Mouse (Mus musculus) bone marrow, adult 2 months (tissue): ENCODE results near the gene 0610037L13Rik. TPM values are rescaled to one million over a fixed set of nuclear protein-coding genes. Genes with fewer than 3 reads are reported as not detected.

Source experiments
- H3K27ac ChIP-seq: fragments of 200-500 bp; 2 replicates; pipeline ENCODE4 v1.5.1; 2012; ENCODE audit warnings: low read depth, mild to moderate bottlenecking, control low read depth, inconsistent platforms, low read length; ENCODE audit not compliant: control insufficient read depth, poor library complexity, insufficient read depth
- H3K4me1 ChIP-seq: fragments of 200-500 bp; 2 replicates; pipeline ENCODE4 v1.6.1; 2011; ENCODE audit warnings: low read length; ENCODE audit not compliant: control insufficient read depth, insufficient read depth
- H3K4me3 ChIP-seq: fragments of 200-500 bp; replicated peaks from 2 replicates; pipeline ENCODE3; 2011; ENCODE audit warnings: mild to moderate bottlenecking, low read depth, low read length, control low read depth; ENCODE audit not compliant: control insufficient read depth
- CTCF ChIP-seq: fragments of 200-500 bp; IDR thresholded peaks from 2 replicates; pipeline ENCODE4 v1.5.1; 2011; ENCODE audit warnings: low read length, control low read depth; ENCODE audit not compliant: control insufficient read depth, insufficient read depth
- POLR2A ChIP-seq: fragments of 200-500 bp; IDR thresholded peaks from 2 replicates; pipeline ENCODE4 v1.6.1; 2011; ENCODE audit warnings: low read depth, mild to moderate bottlenecking, control low read depth, low read length, borderline replicate concordance; ENCODE audit not compliant: control insufficient read depth
- WGBS: fragments of 180-500 bp; shearing (Covaris S2); methylation state at CpG from one replicate; pipeline ENCODE4 v1.1.7; 2018; 5-methylcytosine and 5-hydroxymethylcytosine counted together
- polyA plus RNA-seq: library from polyadenylated mRNA; stranded (reverse); fragments of >200 nt; gene quantifications from 2 replicates; pipeline ENCODE4 v1.2.4, GENCODE M21; 2011; ENCODE audit warnings: low replicate concordance; ENCODE audit not compliant: missing spikeins, insufficient read depth, insufficient read length

0610037L13Rik gene
- polyA plus RNA-seq, 1 experiment = 77.3 TPM

DNA sequence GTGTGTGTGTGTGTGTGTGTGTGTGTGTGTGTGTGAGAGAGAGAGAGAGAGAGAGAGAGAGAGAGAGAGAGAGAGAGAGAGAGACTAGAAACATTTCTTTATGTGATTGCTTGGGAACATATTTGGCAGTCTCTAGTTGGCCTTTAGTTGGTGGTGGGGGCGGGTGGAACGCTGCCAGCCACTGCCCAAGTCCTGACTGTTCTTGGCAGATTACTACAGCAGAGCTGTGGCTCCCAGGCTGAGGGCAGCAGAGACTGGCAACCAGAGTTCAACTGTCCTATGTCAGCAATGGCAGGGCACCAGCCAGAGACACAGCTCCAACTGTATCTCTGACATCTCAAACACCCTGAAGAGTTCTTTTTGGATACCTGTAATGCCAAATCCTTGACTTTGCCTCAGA, 54.5 kb downstream of the 0610037L13Rik start:
- TF ChIP-seq POLR2A (no peak), CTCF (no peak)
- Histone ChIP-seq H3K4me3 (no peak overlapping the region), H3K4me1 (no peaks in the 10 kb centered on the region; the same call in 1 of the 2 replicates), H3K27ac (no peak overlapping the region)
- 71% methylated on average over 2 of the region's 2 CpGs for WGBS

Other genes with a start within 250 kb of the 0610037L13Rik start
- gene Dmrtb1, start 205.6 kb upstream of the 0610037L13Rik start, polyA plus RNA-seq = 1.1 TPM in 1 of 2 replicates, not detected in the other
- gene Lrp8, start 87.6 kb upstream of the 0610037L13Rik start, polyA plus RNA-seq = 7.6 and 10.2 TPM in 2 replicates
- 75.8 and 105 TPM in 2 replicates for gene Magoh, start 10.1 kb upstream of the 0610037L13Rik start, polyA plus RNA-seq
- 23.3 and 24.6 TPM in 2 replicates for gene Cpt2, start 33.8 kb downstream of the 0610037L13Rik start, polyA plus RNA-seq
- not detected in 2 replicates for gene Slc1a7, start 78.5 kb downstream of the 0610037L13Rik start, polyA plus RNA-seq
- gene Podn, start 206.6 kb downstream of the 0610037L13Rik start, polyA plus RNA-seq = 5.1 and 5.2 TPM in 2 replicates